Mouse (Mus musculus) embryonic facial prominence, embryonic 10.5 days (tissue): Measurements from ENCODE around the gene Zkscan1. TPM values are rescaled to one million over a fixed set of nuclear protein-coding genes. Genes with fewer than 3 reads are reported as not detected.

Experiments used
- DNase-seq: peaks from one replicate; pipeline ENCODE4 v3.0.0-alpha.2; 2017; ENCODE audit warnings: low spot score
- H3K27ac ChIP-seq: fragments of 300-500 bp; sonication (generic); replicated peaks from 2 replicates; pipeline ENCODE4 v1.5.1; 2016; ENCODE audit warnings: mild to moderate bottlenecking
- H3K27me3 ChIP-seq: fragments of 300-500 bp; sonication (generic); replicated peaks from 2 replicates; pipeline ENCODE4 v1.6.1; 2016; ENCODE audit warnings: low read depth, mild to moderate bottlenecking; ENCODE audit not compliant: poor library complexity, severe bottlenecking
- H3K36me3 ChIP-seq: fragments of 300-500 bp; sonication (generic); replicated peaks from 2 replicates; pipeline ENCODE4 v1.6.1; 2016; ENCODE audit warnings: mild to moderate bottlenecking, moderate library complexity
- H3K4me1 ChIP-seq: fragments of 300-500 bp; sonication (generic); 2 replicates; pipeline ENCODE4 v1.6.1; 2016
- H3K4me3 ChIP-seq: fragments of 300-500 bp; sonication (generic); 2 replicates; pipeline ENCODE4 v1.5.1; 2016; ENCODE audit warnings: mild to moderate bottlenecking, moderate library complexity
- H3K9me3 ChIP-seq: fragments of 300-500 bp; sonication (generic); 2 replicates; pipeline ENCODE4 v1.6.1; 2016; ENCODE audit warnings: mild to moderate bottlenecking
- WGBS: fragments of 180-500 bp; shearing (Covaris S2); methylation state at CpG from one replicate; pipeline ENCODE4 v1.1.7; 2016; 5-methylcytosine and 5-hydroxymethylcytosine counted together
- polyA plus RNA-seq: library from polyadenylated mRNA; unstranded; fragments of >200 nt; fragmentation: Nextera tagmentation; extraction: Ambion mirVana; gene quantifications from 2 replicates; pipeline ENCODE4 v1.2.1, GENCODE M21; 2016

Gene Zkscan1
- polyA plus RNA-seq, 1 experiment from 2014 or later, result 30.0 TPM

DNA sequence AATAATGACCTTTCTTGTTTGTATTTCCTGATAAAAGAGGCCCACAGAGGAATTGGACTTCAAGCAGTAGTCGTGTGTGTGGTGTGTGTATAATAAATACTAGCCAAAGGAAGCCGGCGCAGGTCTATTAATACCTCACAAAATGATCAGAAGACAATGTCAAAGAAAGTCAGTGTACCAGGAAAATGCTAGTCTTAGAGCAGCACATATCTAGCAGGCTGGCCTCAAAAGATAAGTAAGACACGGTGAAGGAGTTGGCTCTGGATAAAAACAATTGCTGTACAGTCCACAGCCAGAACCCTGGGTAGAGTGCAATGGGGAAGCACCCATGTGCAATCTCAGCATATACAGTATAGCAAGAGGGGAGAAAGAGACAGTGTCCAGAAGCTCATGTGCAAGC, 52.4 kb downstream of the Zkscan1 start:
- WGBS, result 92% methylated on average over 4 of the region's 4 CpGs
- H3K36me3 ChIP-seq, result peaks cover 58% of the 10 kb centered on the region
- H3K4me1 ChIP-seq, result no peaks in the 10 kb centered on the region
- no peak overlapping the region for H3K4me3 ChIP-seq
- H3K27me3 ChIP-seq, result no peaks in the 10 kb centered on the region
- no peaks in the 10 kb centered on the region for H3K9me3 ChIP-seq
- no peak overlapping the region for H3K27ac ChIP-seq
- DNase-seq, result no peak

DNA sequence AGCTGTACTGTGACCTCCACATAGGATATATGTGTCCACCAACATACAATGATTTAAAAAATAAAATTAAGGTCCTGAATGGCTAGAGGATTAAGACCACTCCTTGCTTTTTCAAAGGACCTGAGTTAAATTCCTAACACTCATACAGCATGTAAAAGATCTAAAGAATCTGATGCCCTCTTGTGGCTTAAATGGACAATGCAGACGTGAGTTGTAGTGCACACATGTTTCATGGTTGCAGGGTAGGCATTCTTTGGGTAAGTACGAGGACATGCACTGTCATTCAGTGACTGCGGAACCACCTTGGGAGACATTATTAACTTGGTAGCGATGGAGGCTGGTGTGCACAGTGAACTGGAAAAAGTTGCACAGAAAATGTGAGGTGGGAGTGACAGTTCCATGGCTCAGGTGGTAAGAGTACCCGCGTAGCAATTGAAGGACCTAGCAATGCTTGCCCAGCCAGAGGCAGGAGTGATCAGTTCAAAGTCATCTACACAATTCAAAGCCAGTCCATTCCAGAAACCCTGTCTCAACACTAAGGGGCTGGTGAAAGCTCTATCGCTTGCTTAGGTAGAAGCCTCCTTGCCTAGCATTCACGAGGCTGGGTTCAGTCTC, 53.2 kb downstream of the Zkscan1 start:
- Histone ChIP-seq H3K4me3 (no peak overlapping the region), H3K27me3 (no peaks in the 10 kb centered on the region), H3K27ac (no peak overlapping the region), H3K4me1 (no peaks in the 10 kb centered on the region), H3K36me3 (peaks cover 57% of the 10 kb centered on the region), H3K9me3 (no peaks in the 10 kb centered on the region)
- DNase-seq, result no peak
- WGBS, result 65% methylated on average over 8 of the region's 8 CpGs

DNA sequence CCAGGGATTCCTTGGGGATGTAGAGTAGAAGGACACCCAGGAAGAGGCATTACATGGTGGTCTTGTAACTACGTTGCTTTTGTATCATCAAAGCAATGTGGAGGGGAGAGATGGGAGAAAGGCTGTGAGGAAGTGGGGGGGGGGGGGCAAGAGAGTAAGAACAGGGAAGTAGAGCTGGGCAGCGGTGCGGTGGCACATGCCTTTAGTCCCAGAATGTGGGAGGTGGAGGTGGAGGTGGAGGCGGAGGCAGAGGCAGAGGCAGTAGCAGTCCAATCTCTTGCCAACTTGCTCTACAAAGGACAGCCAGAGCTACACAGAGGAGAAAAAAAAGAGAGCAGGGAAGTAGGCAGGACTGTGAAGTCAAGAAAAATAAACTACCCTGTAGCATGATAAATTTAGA, 53.7 kb downstream of the Zkscan1 start:
- Histone ChIP-seq H3K27ac (no peak overlapping the region), H3K4me1 (no peaks in the 10 kb centered on the region), H3K27me3 (no peaks in the 10 kb centered on the region), H3K4me3 (no peak overlapping the region), H3K36me3 (peaks cover 57% of the 10 kb centered on the region), H3K9me3 (no peaks in the 10 kb centered on the region)
- DNase-seq, result no peak
- WGBS, result 76% methylated on average over 4 of the region's 4 CpGs

DNA sequence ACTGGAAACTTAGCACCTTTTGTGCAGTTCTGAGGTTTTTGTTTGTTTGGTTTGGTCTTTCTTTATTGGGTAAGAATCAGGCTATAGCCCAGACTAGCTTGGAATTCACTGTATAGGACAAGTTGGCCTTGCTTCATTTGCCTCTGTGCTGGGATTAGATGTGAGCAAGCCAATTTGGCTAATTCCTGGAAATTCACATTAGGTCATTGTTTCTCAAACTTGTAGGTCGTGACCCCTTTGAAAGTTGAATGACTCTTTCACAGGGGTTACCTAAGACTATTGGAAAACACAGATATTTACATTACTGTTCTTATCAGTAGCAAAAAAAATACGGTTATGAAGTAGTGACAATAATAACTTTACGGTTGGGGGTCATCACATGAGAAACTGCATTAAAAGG, 69.5 kb downstream of the Zkscan1 start:
- 87% methylated on average over 3 of the region's 3 CpGs for WGBS
- DNase-seq, result no peak
- peaks cover 36% of the 10 kb centered on the region for H3K36me3 ChIP-seq
- H3K27ac ChIP-seq, result peak overlapping the region; percentile 99; the same call in 1 of the 2 replicates
- peaks cover 6% of the 10 kb centered on the region for H3K4me1 ChIP-seq
- H3K27me3 ChIP-seq, result no peaks in the 10 kb centered on the region
- no peaks in the 10 kb centered on the region for H3K9me3 ChIP-seq
- peak overlapping the region; percentile 86 for H3K4me3 ChIP-seq

DNA sequence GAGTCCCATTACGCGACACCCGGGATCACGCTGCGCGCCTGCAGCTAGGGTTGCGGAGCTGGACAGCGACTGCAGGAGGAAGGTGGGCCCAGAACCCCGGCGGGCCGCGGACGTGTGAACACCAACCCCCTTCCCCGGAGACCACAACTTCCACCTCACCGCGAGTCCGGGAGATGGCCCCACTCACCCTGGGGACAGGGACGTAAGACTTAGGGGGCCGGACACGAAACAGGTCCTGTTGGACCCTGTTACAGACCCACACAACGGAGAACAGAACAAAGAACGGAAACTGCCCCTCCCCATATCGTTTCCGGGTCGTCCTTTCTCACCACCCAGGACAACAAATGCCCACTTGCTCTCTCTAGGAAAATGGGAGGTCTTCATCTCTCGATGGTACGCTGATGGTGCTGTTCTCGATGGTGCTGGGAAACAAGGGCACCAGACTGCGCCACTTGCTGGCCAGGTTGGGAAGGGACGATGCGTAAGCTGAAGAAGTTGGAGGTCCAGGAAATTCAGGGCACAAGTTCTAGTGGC, 70.6 kb downstream of the Zkscan1 start, which contains the start of gene Zfp113:
TSS of gene Zfp113 (minus strand) at position 302 of the 534 bp plus-strand sequence.
- H3K36me3 ChIP-seq, result peaks cover 31% of the 10 kb centered on the region
- peaks cover 10% of the 10 kb centered on the region for H3K4me1 ChIP-seq
- peak; percentile 91 for DNase-seq
- no peaks in the 10 kb centered on the region for H3K27me3 ChIP-seq
- peak within 1 kb of the TSS; percentile 86 for H3K4me3 ChIP-seq
- H3K27ac ChIP-seq, result peak within 1 kb of the TSS; percentile 99
- H3K9me3 ChIP-seq, result no peaks in the 10 kb centered on the region
- under 1% methylated on average over 31 of the region's 31 CpGs for WGBS

Other genes with a start within 250 kb of the Zkscan1 start
- gene Pilra, start 248.8 kb upstream of the Zkscan1 start, polyA plus RNA-seq, result 0.28 and 0.79 TPM in 2 replicates
- gene Pilrb1, start 227.0 kb upstream of the Zkscan1 start, polyA plus RNA-seq, result 0.16 TPM in 1 of 2 replicates, not detected in the other
- not detected in 2 replicates for gene Pilrb2, start 213.3 kb upstream of the Zkscan1 start, polyA plus RNA-seq
- gene Cyp3a13, start 163.5 kb upstream of the Zkscan1 start, polyA plus RNA-seq, result not detected in 2 replicates
- 0.06 and 0.07 TPM in 2 replicates for gene Gjc3, start 122.0 kb upstream of the Zkscan1 start, polyA plus RNA-seq
- not detected in 2 replicates for gene Azgp1, start 103.6 kb upstream of the Zkscan1 start, polyA plus RNA-seq
- gene Smok3a, start 63.8 kb upstream of the Zkscan1 start, polyA plus RNA-seq, result not detected in 2 replicates
- not detected in 2 replicates for gene Smok3b, start 63.7 kb upstream of the Zkscan1 start, polyA plus RNA-seq
- not detected in 2 replicates for gene Smok3c, start 31.9 kb upstream of the Zkscan1 start, polyA plus RNA-seq
- 96.5 and 97.0 TPM in 2 replicates for gene Zscan21, start 31.8 kb downstream of the Zkscan1 start, polyA plus RNA-seq
- 32.1 and 39.8 TPM in 2 replicates for gene Zfp113, start 70.7 kb downstream of the Zkscan1 start, polyA plus RNA-seq
- 357 and 367 TPM in 2 replicates for gene Cops6, start 76.0 kb downstream of the Zkscan1 start, polyA plus RNA-seq
- 30.6 and 33.0 TPM in 2 replicates for gene Ap4m1, start 86.9 kb downstream of the Zkscan1 start, polyA plus RNA-seq
- 365 and 378 TPM in 2 replicates for gene Mcm7, start 87.3 kb downstream of the Zkscan1 start, polyA plus RNA-seq
- gene Taf6, start 102.4 kb downstream of the Zkscan1 start, polyA plus RNA-seq, result 146 and 149 TPM in 2 replicates
- 54.4 and 54.6 TPM in 2 replicates for gene Cnpy4, start 102.4 kb downstream of the Zkscan1 start, polyA plus RNA-seq
- 8.7 and 9.4 TPM in 2 replicates for gene Mblac1, start 109.2 kb downstream of the Zkscan1 start, polyA plus RNA-seq
- not detected in 2 replicates for gene Nxpe5, start 140.8 kb downstream of the Zkscan1 start, polyA plus RNA-seq
- gene Lamtor4, start 170.4 kb downstream of the Zkscan1 start, polyA plus RNA-seq, result 38.6 and 40.2 TPM in 2 replicates
- gene BC037034, start 178.9 kb downstream of the Zkscan1 start, polyA plus RNA-seq, result 5.7 and 6.1 TPM in 2 replicates
- gene Gal3st4, start 187.8 kb downstream of the Zkscan1 start, polyA plus RNA-seq, result 3.6 and 4.5 TPM in 2 replicates
- 0.11 TPM in 1 of 2 replicates, not detected in the other for gene Gm43720, start 194.9 kb downstream of the Zkscan1 start, polyA plus RNA-seq
- 48.1 TPM in 2 replicates for gene Gpc2, start 194.9 kb downstream of the Zkscan1 start, polyA plus RNA-seq
- gene Stag3, start 195.2 kb downstream of the Zkscan1 start, polyA plus RNA-seq, result 5.5 and 6.2 TPM in 2 replicates